Mouse (Mus musculus): ENCODE data around the gene Cyp4f16. TPM values are rescaled to one million over a fixed set of nuclear protein-coding genes. Genes with fewer than 3 reads are reported as not detected.
A peak's percentile ranks its signal among the peaks of the same experiment; 100 is the strongest.
"Not testable (repeated sequence)": the region's sequence is repeated elsewhere in the genome, so short reads cannot be mapped to it uniquely, and the experiment has no call there.

Gene Cyp4f16
- polyA plus RNA-seq (2015; fragmentation: Nextera tagmentation; extraction: Ambion mirVana), result 23.9 and 27.2 TPM in 2 replicates

- 5% methylated on average over 5 of the region's 5 CpGs for WGBS
- not testable (repeated sequence) for H3K36me3 ChIP-seq
- 0 out of 2 replicates have a peak within 1 kb of the TSS, but pooled peaks have one; percentile 28 for H3K27ac ChIP-seq
Measured at GRCm38 (mm10) chr17:32536051-32536866, at the start of gene Cyp4f16. Gene Cyp4f16 (plus strand): TSS chr17:32536558.

GRCm38 (mm10) chr17:32492349-32492980, 43.9 kb upstream of the Cyp4f16 start:
- WGBS, result 9% methylated on average over 30 of the region's 30 CpGs
- peak; percentile 77; the same call in 1 of the 2 replicates for ATAC-seq (ENCODE audit: low FRiP score, low read depth)

More at GRCm38 (mm10) chr17:32536051-32536866, at the start of gene Cyp4f16:
- Histone ChIP-seq H3K4me3 (peak within 1 kb of the TSS; percentile 59), H3K9ac (peak within 1 kb of the TSS; percentile 70), H3K4me2 (replicated peaks) (peak within 1 kb of the TSS; percentile 73)
- H3K4me1 ChIP-seq, H3K9me3 ChIP-seq, H3K27me3 ChIP-seq: not testable (repeated sequence)
- ATAC-seq (ENCODE audit: low FRiP score, low read depth), result peak; percentile 98

GRCm38 (mm10) chr17:32494601-32495000, 41.8 kb upstream of the Cyp4f16 start:
- H3K4me3 ChIP-seq, result no peak overlapping the region
- peaks cover 20% of the 10 kb centered on the region for H3K27me3 ChIP-seq
- no peak overlapping the region for H3K27ac ChIP-seq
- H3K9ac ChIP-seq, result no peak overlapping the region
- peak; percentile 60; the same call in 1 of the 2 replicates for ATAC-seq (ENCODE audit: low FRiP score, low read depth)
- WGBS, result 28% methylated on average over 1 of the region's 1 CpGs
- no peaks in the 10 kb centered on the region for H3K36me3 ChIP-seq
- peaks cover 11% of the 10 kb centered on the region; the same call in 1 of the 2 replicates for H3K9me3 ChIP-seq
- 0 out of 2 replicates have a peak, but pooled peaks cover 2% of the 10 kb centered on the region for H3K4me1 ChIP-seq
- H3K4me2 ChIP-seq (replicated peaks), result no peak overlapping the region

More at GRCm38 (mm10) chr17:32492349-32492980, 43.9 kb upstream of the Cyp4f16 start:
- Histone ChIP-seq H3K4me2 (replicated peaks) (peak overlapping the region; percentile 58), H3K9ac (no peak overlapping the region; the same call in 1 of the 2 replicates), H3K4me3 (peak overlapping the region; percentile 33), H3K27ac (no peak overlapping the region), H3K36me3 (no peaks in the 10 kb centered on the region), H3K9me3 (peaks cover 11% of the 10 kb centered on the region; the same call in 1 of the 2 replicates), H3K4me1 (0 out of 2 replicates have a peak, but pooled peaks cover 2% of the 10 kb centered on the region), H3K27me3 (peaks cover 20% of the 10 kb centered on the region)

GRCm38 (mm10) chr17:32500511-32500910, 35.8 kb upstream of the Cyp4f16 start:
- H3K4me1 ChIP-seq; H3K4me2 ChIP-seq (replicated peaks); H3K9ac ChIP-seq; H3K27ac ChIP-seq; H3K36me3 ChIP-seq; H3K4me3 ChIP-seq; H3K9me3 ChIP-seq; ATAC-seq (ENCODE audit: low FRiP score, low read depth); H3K27me3 ChIP-seq: not testable (repeated sequence)
- 89% methylated on average over 4 of the region's 4 CpGs for whole genome bisulfite sequencing

- no peak overlapping the region for H3K4me3 ChIP-seq
- no peak overlapping the region for H3K4me2 ChIP-seq (replicated peaks)
- no peak overlapping the region for H3K9ac ChIP-seq
- H3K9me3 ChIP-seq, result no peaks in the 10 kb centered on the region
- H3K4me1 ChIP-seq, result no peaks in the 10 kb centered on the region
- H3K27ac ChIP-seq, result no peak overlapping the region
- WGBS, result 42% methylated on average over 3 of the region's 3 CpGs
- no peaks in the 10 kb centered on the region for H3K36me3 ChIP-seq
- no peaks in the 10 kb centered on the region for H3K27me3 ChIP-seq
- no peak for ATAC-seq (ENCODE audit: low FRiP score, low read depth)
Measured at GRCm38 (mm10) chr17:32501051-32501450, 35.3 kb upstream of the Cyp4f16 start.

GRCm38 (mm10) chr17:32503111-32503510, 33.2 kb upstream of the Cyp4f16 start:
- no peak for ATAC-seq (ENCODE audit: low FRiP score, low read depth)
- 69% methylated on average over 2 of the region's 2 CpGs for WGBS
- Histone ChIP-seq H3K9me3 (no peaks in the 10 kb centered on the region), H3K4me2 (replicated peaks) (no peak overlapping the region), H3K4me1 (peaks cover 10% of the 10 kb centered on the region), H3K4me3 (no peak overlapping the region), H3K27ac (no peak overlapping the region), H3K36me3 (peaks cover 2% of the 10 kb centered on the region; the same call in 1 of the 2 replicates), H3K27me3 (no peaks in the 10 kb centered on the region), H3K9ac (no peak overlapping the region)

- Histone ChIP-seq H3K36me3 (peaks cover 18% of the 10 kb centered on the region), H3K9ac (peak within 1 kb of the TSS; percentile 77), H3K4me3 (peak within 1 kb of the TSS; percentile 56), H3K4me1 (peaks cover 10% of the 10 kb centered on the region), H3K9me3 (no peaks in the 10 kb centered on the region), H3K27me3 (no peaks in the 10 kb centered on the region), H3K4me2 (replicated peaks) (peak within 1 kb of the TSS; percentile 89), H3K27ac (peak within 1 kb of the TSS; percentile 75)
- under 1% methylated on average over 30 of the region's 30 CpGs for WGBS
- peak; percentile 94 for ATAC-seq (ENCODE audit: low FRiP score, low read depth)
Measured at GRCm38 (mm10) chr17:32505851-32506728, 30.3 kb upstream of the Cyp4f16 start, which contains the start of gene Cyp4f17. Gene Cyp4f17 (plus strand): TSS chr17:32506050.

- H3K27ac ChIP-seq, result peak overlapping the region; percentile 75
- H3K4me2 ChIP-seq (replicated peaks), result peak overlapping the region; percentile 89
- H3K4me1 ChIP-seq, result peaks cover 10% of the 10 kb centered on the region
- no peaks in the 10 kb centered on the region for H3K27me3 ChIP-seq
- ATAC-seq (ENCODE audit: low FRiP score, low read depth), result no peak; the same call in 1 of the 2 replicates
- no peaks in the 10 kb centered on the region for H3K9me3 ChIP-seq
- peaks cover 18% of the 10 kb centered on the region for H3K36me3 ChIP-seq
- 39% methylated on average over 9 of the region's 9 CpGs for WGBS
- peak overlapping the region; percentile 56 for H3K4me3 ChIP-seq
- peak overlapping the region; percentile 77 for H3K9ac ChIP-seq
Measured at GRCm38 (mm10) chr17:32506729-32507245, 29.6 kb upstream of the Cyp4f16 start.

- H3K9me3 ChIP-seq, result no peaks in the 10 kb centered on the region
- no peaks in the 10 kb centered on the region for H3K4me1 ChIP-seq
- no peak overlapping the region for H3K4me2 ChIP-seq (replicated peaks)
- H3K4me3 ChIP-seq, result no peak overlapping the region
- H3K27ac ChIP-seq, result no peak overlapping the region
- no peak for ATAC-seq (ENCODE audit: low FRiP score, low read depth)
- peaks cover 27% of the 10 kb centered on the region for H3K36me3 ChIP-seq
- H3K27me3 ChIP-seq, result no peaks in the 10 kb centered on the region
- H3K9ac ChIP-seq, result no peak overlapping the region
- WGBS, result 81% methylated on average over 5 of the region's 5 CpGs
Measured at GRCm38 (mm10) chr17:32516126-32516525, 20.2 kb upstream of the Cyp4f16 start.

- Histone ChIP-seq H3K9ac (no peak overlapping the region), H3K4me2 (replicated peaks) (no peak overlapping the region), H3K4me3 (no peak overlapping the region), H3K9me3 (no peaks in the 10 kb centered on the region), H3K36me3 (peaks cover 67% of the 10 kb centered on the region), H3K4me1 (no peaks in the 10 kb centered on the region), H3K27me3 (no peaks in the 10 kb centered on the region), H3K27ac (no peak overlapping the region)
- WGBS, result 76% methylated on average over 5 of the region's 5 CpGs
- no peak for ATAC-seq (ENCODE audit: low FRiP score, low read depth)
Measured at GRCm38 (mm10) chr17:32521981-32522380, 14.4 kb upstream of the Cyp4f16 start.

- Histone ChIP-seq H3K36me3 (peaks cover 69% of the 10 kb centered on the region), H3K27me3 (no peaks in the 10 kb centered on the region)
- 94% methylated on average over 4 of the region's 4 CpGs for WGBS
Measured at GRCm38 (mm10) chr17:32522386-32522785, 14.0 kb upstream of the Cyp4f16 start.

More at GRCm38 (mm10) chr17:32522386-32522785, 14.0 kb upstream of the Cyp4f16 start:
- Histone ChIP-seq H3K9me3 (no peaks in the 10 kb centered on the region), H3K4me3 (no peak overlapping the region), H3K4me1 (no peaks in the 10 kb centered on the region), H3K9ac (no peak overlapping the region), H3K27ac (no peak overlapping the region), H3K4me2 (replicated peaks) (no peak overlapping the region)
- no peak for ATAC-seq (ENCODE audit: low FRiP score, low read depth)
